Mouse (Mus musculus) activated CD4-positive, CD25-positive, alpha-beta regulatory T cell (primary cell): ENCODE results near the gene Nme9. TPM values are rescaled to one million over a fixed set of nuclear protein-coding genes. Genes with fewer than 3 reads are reported as not detected.

ENCODE experiments used
- polyA plus RNA-seq, 2 experiments: library from polyadenylated mRNA; unstranded; fragments of 100-300 nt; shearing (Covaris generic); gene quantifications; one replicate each; pipeline ENCODE4 v1.2.1; 2017

Nme9 gene
- polyA plus RNA-seq, result not detected

DNA sequence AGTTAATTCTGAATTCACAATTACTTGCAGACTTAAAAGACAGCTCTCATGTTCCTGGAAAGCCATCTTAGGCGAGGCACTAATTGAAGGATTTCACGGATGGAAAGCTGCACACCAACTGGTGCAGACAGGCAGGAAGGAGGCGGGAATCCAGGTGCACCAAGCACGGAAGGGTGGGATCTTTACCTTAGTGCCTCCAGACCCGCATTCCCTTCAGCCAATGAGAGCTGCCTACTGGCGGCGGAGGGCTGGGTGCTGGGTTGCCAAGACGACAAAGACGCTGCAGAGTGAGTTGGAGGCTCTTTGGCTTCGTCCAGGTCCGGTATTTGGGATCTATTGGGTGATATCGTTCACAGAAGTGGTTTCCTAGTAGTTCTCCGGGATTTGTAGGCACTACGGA is at the start of gene Nme9:
Nme9 (plus strand) TSS at position 315 of the 400 bp plus-strand sequence.

DNA sequence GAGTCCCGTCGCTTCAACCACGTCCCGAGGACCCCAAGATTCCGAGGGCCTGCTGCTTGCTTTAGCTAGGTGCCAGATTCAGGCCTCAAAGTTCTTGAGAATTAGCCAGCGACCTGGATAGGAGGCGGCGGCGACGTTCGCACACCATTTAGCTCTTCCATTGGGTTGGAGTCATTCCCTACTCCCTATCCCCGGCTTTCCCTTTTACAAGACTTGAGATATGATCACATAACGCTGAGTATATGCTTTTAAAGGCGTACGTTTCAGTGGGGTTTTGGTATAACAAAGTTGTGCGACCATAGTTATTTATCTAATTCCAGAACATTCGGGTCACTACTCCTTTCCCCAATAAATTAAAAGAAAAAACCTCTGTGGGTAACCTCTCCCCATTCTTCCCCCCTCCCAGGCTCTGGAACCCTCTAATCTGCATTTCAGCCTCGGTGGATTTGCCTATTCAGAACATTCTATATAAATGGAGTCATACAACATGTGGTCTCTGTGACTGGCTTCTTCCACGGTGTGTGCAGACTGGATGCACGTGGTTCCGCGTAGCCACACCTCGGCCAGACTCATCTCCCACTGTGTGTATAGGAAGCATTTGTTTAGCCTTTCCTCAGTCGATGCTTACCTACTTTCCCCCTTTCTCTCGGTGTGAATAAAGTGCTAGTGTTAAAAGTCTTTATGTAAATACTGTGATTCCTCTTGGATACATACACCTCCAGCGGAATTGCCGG is 14.1 kb upstream of the Nme9 start, which contains the start of gene Mras:
Mras (minus strand) TSS at position 351 of the 734 bp plus-strand sequence.

Other genes starting within 250 kb of the Nme9 start
- not detected for gene Faiml, start 214.2 kb upstream of the Nme9 start, polyA plus RNA-seq
- gene Cep70, start 208.1 kb upstream of the Nme9 start, polyA plus RNA-seq, result 10 to 100 TPM; 13.7 to 14.1 TPM
- gene Esyt3, start 92.9 kb upstream of the Nme9 start, polyA plus RNA-seq, result not detected
- 1 to 10 TPM in 1 of 2 experiments, not detected in 1; 2.0 TPM for gene Mras, start 14.1 kb upstream of the Nme9 start, polyA plus RNA-seq
- gene Armc8, start 117.4 kb downstream of the Nme9 start, polyA plus RNA-seq, result 10 to 100 TPM; 28.7 to 32.3 TPM
- 10 to 100 TPM; 30.5 to 41.4 TPM for gene Dbr1, start 124.3 kb downstream of the Nme9 start, polyA plus RNA-seq
- under 1 TPM in 1 of 2 experiments, not detected in 1; 0.27 TPM for gene A4gnt, start 161.0 kb downstream of the Nme9 start, polyA plus RNA-seq
- gene Dzip1l, start 178.0 kb downstream of the Nme9 start, polyA plus RNA-seq, result under 1 TPM in 1 of 2 experiments, not detected in 1; 0.27 TPM